Mouse (Mus musculus) midbrain, embryonic 14.5 days (tissue): ENCODE data around the gene Dusp13. TPM values are rescaled to one million over a fixed set of nuclear protein-coding genes. Genes with fewer than 3 reads are reported as not detected.

Experiments
- ATAC-seq: fragments of 200-750 bp; cut with Nextera tagmentation; 2 replicates; pipeline ENCODE4 v1.8.0; 2017; ENCODE audit warnings: moderate number of reproducible peaks, moderate library complexity; ENCODE audit not compliant: low FRiP score, low TSS enrichment
- DNase-seq: peaks from one replicate; pipeline ENCODE4 v3.0.0-alpha.2; 2015
- H3K27ac ChIP-seq: fragments of 300-500 bp; sonication (generic); replicated peaks from 2 replicates; pipeline ENCODE4 v1.5.1; 2014; ENCODE audit warnings: mild to moderate bottlenecking, low read depth, low read length, moderate library complexity
- H3K27me3 ChIP-seq: fragments of 300-500 bp; sonication (generic); 2 replicates; pipeline ENCODE4 v1.6.1; 2014; ENCODE audit warnings: low read length, control low read depth, mixed read lengths; ENCODE audit not compliant: control insufficient read depth, insufficient read depth
- H3K36me3 ChIP-seq: fragments of 300-500 bp; sonication (generic); 2 replicates; pipeline ENCODE4 v1.6.1; 2014; ENCODE audit warnings: low read length, control low read depth; ENCODE audit not compliant: control insufficient read depth, insufficient read depth
- H3K4me1 ChIP-seq: fragments of 300-500 bp; sonication (generic); 2 replicates; pipeline ENCODE4 v1.6.1; 2014; ENCODE audit warnings: mild to moderate bottlenecking, antibody characterized with exemption, low read length, control low read depth; ENCODE audit not compliant: control insufficient read depth, insufficient read depth
- H3K4me2 ChIP-seq: fragments of 300-500 bp; sonication (generic); 2 replicates; pipeline ENCODE4 v1.6.1; 2014; ENCODE audit warnings: mild to moderate bottlenecking, low read length, moderate library complexity
- H3K4me3 ChIP-seq: fragments of 300-500 bp; sonication (generic); replicated peaks from 2 replicates; pipeline ENCODE4 v1.5.1; 2014; ENCODE audit warnings: low read depth, low read length
- H3K9ac ChIP-seq: fragments of 300-500 bp; sonication (generic); replicated peaks from 2 replicates; pipeline ENCODE4 v1.6.1; 2014; ENCODE audit warnings: mild to moderate bottlenecking, low read length, moderate library complexity
- H3K9me3 ChIP-seq: fragments of 300-500 bp; sonication (generic); 2 replicates; pipeline ENCODE4 v1.6.1; 2016; ENCODE audit warnings: low read length, control low read depth, mixed read lengths; ENCODE audit not compliant: control insufficient read depth
- WGBS: fragments of 180-500 bp; shearing (Covaris S2); extraction: QIAGEN DNeasy Blood & Tissue Kit; methylation state at CpG from one replicate; pipeline ENCODE4 v1.1.7; 2014; 5-methylcytosine and 5-hydroxymethylcytosine counted together
- polyA plus RNA-seq: library from polyadenylated mRNA; unstranded; fragments of >200 nt; fragmentation: Nextera tagmentation; extraction: Ambion mirVana; gene quantifications from 2 replicates; pipeline ENCODE4 v1.2.1, GENCODE M21; 2014

Gene Dusp13
- polyA plus RNA-seq, 1 experiment from 2014 or later: not detected

DNA sequence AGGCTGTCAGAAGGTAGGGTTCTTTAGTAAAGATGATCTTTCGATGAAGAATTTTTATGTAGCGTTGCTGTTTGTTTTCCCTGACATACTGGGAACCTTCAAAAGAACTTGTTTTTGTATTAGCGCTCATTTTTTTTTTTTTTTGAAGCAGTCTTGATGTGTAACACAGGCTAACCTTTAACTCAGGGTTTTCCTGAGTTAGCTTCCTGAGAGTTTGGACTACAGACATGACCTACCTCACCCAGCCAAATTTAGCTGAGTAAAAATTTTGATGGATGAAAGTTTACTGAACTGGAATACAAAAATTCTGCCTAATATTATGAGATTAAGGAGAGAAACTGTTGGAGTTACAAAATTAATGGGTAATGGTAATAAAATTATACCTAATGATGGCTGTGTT, 1.4 kb upstream of the Dusp13 start:
- H3K27me3 ChIP-seq: no peaks in the 10 kb centered on the region
- no peaks in the 10 kb centered on the region for H3K9me3 ChIP-seq
- no peak overlapping the region for H3K4me3 ChIP-seq
- 93% methylated on average over 3 of the region's 3 CpGs for WGBS
- ATAC-seq: no peak
- peak overlapping the region; percentile 91; the same call in 1 of the 2 replicates for H3K9ac ChIP-seq
- peak overlapping the region; percentile 64 for H3K4me2 ChIP-seq
- DNase-seq: no peak
- no peak overlapping the region for H3K27ac ChIP-seq
- H3K36me3 ChIP-seq: no peaks in the 10 kb centered on the region
- peaks cover 12% of the 10 kb centered on the region for H3K4me1 ChIP-seq

DNA sequence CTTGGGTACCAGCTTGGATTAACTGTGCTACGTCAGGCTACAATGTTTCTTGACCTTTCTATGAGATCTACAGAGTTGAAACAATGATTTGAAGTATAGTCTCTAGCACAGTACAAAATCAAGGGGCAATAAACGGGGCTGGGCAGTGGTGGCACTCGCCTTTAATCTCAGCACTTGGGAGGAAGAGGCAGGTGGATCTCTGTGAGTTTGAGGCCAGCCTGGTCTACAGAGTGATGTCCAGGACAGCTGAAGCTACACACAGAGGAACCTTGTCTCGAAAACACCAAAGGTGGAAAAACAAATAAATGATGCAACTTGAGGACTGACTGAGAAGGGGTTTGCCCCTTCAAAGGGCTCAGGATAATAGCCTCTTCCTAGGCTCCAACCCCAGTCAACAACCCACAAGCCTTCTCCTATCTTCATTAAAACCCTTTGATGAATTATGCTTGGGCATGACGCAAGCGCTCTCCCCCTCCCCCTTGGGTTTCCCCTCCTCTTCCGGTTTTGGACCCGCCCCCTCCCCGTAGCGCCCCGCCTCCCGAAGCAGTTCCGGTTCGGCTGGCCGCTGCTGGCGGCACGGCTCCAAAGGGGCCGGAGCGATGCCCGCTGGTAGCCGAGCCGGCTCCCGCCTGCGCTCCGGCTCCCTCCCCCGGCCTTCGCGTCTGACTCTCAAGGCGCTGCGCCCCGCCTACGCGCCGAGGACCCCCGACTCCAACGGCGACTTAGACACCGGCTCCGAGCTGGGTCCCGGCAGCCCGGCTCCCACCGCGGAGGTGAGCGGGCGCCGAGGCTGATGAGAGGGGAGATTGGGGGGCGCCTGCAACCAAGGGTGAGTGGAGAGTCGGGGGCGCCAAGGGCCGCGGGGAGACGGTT, 737 bp downstream of the Dusp13 start, which contains the start of gene Samd8:
Samd8 (plus strand) TSS at position 524 of the 873 bp plus-strand sequence.
- Histone ChIP-seq H3K9me3 (no peaks in the 10 kb centered on the region), H3K27me3 (no peaks in the 10 kb centered on the region), H3K4me2 (peak within 1 kb of the TSS; percentile 64), H3K36me3 (no peaks in the 10 kb centered on the region), H3K4me1 (peaks cover 12% of the 10 kb centered on the region), H3K9ac (peak within 1 kb of the TSS; percentile 91), H3K4me3 (peak within 1 kb of the TSS; percentile 99), H3K27ac (peak within 1 kb of the TSS; percentile 85)
- 7% methylated on average over 52 of the region's 52 CpGs for WGBS
- peak; percentile 95 for DNase-seq
- ATAC-seq: peak; percentile 87

DNA sequence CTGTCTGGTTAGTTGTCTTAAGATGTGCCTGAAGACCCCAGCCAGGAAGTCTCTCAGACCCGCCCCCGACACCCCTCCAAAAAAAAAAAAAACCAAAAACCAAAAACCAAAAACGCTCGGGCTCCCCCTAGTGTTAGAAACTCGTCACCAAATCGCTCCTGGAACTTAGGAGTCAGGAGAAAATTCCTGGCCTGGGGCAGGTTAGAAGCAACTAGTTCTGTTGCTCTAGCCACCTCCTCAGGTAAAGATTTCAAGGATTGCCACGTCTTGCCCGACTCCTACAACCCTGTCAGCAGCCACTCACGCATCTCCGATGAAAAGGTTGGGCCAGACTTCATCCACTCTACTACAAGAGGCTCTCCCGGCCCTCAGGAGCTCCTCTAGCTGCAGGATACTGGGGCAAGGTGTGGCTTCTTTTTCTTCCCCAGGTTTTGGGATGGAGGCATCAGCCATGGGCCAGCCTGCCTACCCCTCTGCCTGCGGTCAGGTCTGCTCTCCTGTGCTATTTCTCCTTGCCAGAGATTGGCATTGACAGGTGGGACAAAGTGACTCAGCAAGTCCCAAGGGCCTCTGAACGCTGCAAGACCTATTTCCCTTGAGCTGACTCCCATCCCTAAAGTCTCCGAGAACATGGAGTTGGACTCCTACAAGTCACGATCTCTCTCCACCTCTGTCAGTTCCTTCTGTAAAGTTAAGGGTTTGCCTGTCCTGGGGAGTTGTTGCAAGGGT, 2.7 kb downstream of the Dusp13 start:
- H3K4me1 ChIP-seq: peaks cover 12% of the 10 kb centered on the region
- H3K4me2 ChIP-seq: no peak overlapping the region
- 41% methylated on average over 15 of the region's 15 CpGs for WGBS
- no peaks in the 10 kb centered on the region for H3K9me3 ChIP-seq
- peak; percentile 64 for DNase-seq
- ATAC-seq: no peak
- no peak overlapping the region for H3K27ac ChIP-seq
- no peaks in the 10 kb centered on the region for H3K27me3 ChIP-seq
- H3K4me3 ChIP-seq: no peak overlapping the region
- H3K36me3 ChIP-seq: no peaks in the 10 kb centered on the region
- H3K9ac ChIP-seq: no peak overlapping the region

DNA sequence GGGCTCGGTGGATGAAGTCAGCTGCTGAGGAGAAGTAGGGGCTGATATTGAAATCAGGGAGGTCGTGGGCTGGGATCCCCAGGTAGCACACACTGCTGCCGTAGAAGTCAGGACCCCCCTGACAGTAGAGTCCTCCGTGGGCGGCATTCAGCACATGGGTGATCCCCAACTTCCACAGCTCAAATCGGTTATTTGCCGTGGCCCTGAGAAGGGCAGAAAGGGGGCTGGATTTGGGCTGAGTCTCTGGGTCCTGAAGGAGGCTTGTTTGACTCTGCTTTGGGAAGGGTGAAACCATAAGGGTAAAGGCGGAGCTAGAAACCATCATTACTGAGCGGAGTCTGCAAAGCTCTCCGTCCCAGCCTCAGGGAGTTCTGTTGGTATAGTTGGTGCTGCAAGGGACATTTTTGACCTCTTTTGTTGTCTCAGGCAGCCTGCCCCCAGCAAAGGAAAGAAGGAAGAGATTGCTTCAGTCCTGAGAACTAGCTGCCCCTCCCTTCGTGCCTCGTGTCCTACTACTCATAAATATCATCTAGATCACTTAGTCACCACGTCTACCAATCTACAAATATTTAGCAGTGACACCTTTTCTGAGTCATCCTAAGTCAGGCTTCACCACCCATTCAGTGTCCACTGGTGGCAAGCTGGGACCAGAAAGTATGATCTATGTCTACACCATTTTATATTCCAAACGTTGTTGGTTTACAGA, 3.4 kb downstream of the Dusp13 start:
- Histone ChIP-seq H3K27me3 (no peaks in the 10 kb centered on the region), H3K9ac (no peak overlapping the region), H3K27ac (no peak overlapping the region), H3K9me3 (no peaks in the 10 kb centered on the region), H3K4me1 (peaks cover 10% of the 10 kb centered on the region), H3K36me3 (no peaks in the 10 kb centered on the region), H3K4me3 (no peak overlapping the region), H3K4me2 (no peak overlapping the region)
- no peak for DNase-seq
- no peak for ATAC-seq
- WGBS: 76% methylated on average over 14 of the region's 14 CpGs

DNA sequence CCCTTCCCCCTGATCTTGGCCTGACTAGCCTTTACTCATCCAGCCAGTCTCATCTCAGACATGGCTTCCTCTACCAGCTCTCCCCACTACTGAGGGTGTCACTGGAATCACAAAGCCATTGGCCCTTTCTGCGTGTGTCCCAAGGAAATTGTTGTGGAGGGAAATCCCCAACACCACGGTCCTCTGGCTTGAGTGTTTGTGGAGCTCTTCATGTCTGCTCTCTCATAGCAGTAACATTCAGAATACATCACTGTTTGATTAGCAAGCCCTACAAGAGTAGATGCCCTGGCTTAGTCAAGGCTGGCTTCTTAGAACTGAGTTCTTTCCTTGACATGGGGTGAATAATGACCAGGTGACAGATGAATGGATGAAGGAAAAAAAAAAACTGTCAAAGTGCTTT, 4.1 kb downstream of the Dusp13 start:
- no peak overlapping the region for H3K4me2 ChIP-seq
- H3K36me3 ChIP-seq: no peaks in the 10 kb centered on the region
- ATAC-seq: no peak
- no peaks in the 10 kb centered on the region for H3K27me3 ChIP-seq
- H3K9me3 ChIP-seq: no peaks in the 10 kb centered on the region
- no peak for DNase-seq
- H3K9ac ChIP-seq: no peak overlapping the region
- H3K4me3 ChIP-seq: no peak overlapping the region
- 85% methylated on average over 2 of the region's 2 CpGs for WGBS
- H3K4me1 ChIP-seq: peaks cover 3% of the 10 kb centered on the region
- H3K27ac ChIP-seq: no peak overlapping the region

DNA sequence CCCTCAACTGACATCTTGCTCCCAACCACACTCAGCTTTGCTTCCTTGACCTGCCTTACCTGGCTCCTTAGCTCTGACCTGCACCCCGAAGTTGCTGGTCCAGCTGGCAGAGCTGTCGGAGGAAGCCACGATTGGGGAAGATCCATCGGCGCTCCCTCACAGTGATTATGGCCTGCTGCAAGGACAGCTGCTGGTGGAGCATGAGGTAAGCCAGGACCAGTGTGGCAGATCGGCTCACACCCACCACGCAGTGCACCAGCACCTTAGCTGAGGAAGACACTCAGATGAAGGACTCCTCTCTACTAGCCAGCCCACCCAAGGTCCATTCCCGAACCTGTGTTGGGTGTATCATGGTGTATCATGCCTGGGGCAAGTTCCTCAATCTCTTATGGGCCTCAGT, 4.7 kb downstream of the Dusp13 start:
- no peaks in the 10 kb centered on the region for H3K9me3 ChIP-seq
- no peak overlapping the region for H3K9ac ChIP-seq
- H3K36me3 ChIP-seq: no peaks in the 10 kb centered on the region
- ATAC-seq (no peak), DNase-seq (no peak)
- H3K4me3 ChIP-seq: no peak overlapping the region
- H3K4me1 ChIP-seq: no peaks in the 10 kb centered on the region
- 92% methylated on average over 8 of the region's 8 CpGs for WGBS
- no peak overlapping the region for H3K27ac ChIP-seq
- H3K27me3 ChIP-seq: no peaks in the 10 kb centered on the region
- no peak overlapping the region for H3K4me2 ChIP-seq

DNA sequence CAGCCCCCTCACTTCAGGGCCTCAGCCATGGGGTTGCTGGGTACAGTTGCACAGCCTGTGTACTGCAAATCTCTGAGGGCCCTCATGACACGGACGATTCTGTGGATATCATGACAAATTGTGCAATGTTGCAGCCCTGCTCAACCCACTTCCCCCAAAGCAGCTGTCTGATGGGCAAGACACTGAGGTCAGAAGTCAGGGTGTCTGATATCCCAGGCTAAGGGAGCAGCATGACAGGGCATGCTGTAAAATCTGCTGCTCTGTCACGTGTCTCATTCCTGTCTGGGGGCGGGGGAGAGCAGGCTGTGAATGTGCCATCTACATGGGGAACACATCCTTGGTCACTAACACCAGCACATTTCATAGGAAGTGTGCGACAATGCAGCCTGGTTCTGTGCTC, 5.8 kb downstream of the Dusp13 start:
- WGBS: 82% methylated on average over 5 of the region's 5 CpGs

DNA sequence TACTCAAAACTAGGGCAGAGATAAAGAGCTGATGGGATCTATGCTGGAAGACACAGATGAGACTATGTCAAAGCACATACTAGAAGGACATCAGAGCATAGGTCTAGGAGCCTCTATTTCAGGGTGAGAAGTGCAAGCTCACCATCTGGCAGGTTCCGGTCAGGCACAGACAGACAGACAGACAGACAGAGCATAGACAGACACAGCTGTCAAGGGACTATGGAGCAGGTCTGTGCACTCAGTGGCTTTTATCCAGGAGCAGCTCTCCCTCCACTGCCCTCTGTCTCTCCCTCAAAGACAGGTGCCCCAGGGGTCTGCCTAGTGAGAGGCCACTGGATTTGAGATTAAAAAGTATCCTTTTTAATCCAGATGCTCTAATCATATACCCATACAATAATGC, 6.8 kb downstream of the Dusp13 start:
- no peak overlapping the region for H3K4me2 ChIP-seq
- no peak for ATAC-seq
- no peak overlapping the region for H3K27ac ChIP-seq
- 96% methylated on average over 1 of the region's 1 CpGs for WGBS
- H3K9me3 ChIP-seq: no peaks in the 10 kb centered on the region
- no peaks in the 10 kb centered on the region for H3K4me1 ChIP-seq
- no peak overlapping the region for H3K9ac ChIP-seq
- H3K36me3 ChIP-seq: no peaks in the 10 kb centered on the region
- no peak for DNase-seq
- no peaks in the 10 kb centered on the region for H3K27me3 ChIP-seq
- no peak overlapping the region for H3K4me3 ChIP-seq

More for the DNA sequence above, 5.8 kb downstream of the Dusp13 start:
- H3K27ac ChIP-seq: no peak overlapping the region
- no peaks in the 10 kb centered on the region for H3K9me3 ChIP-seq
- ATAC-seq (no peak), DNase-seq (no peak)
- no peak overlapping the region for H3K4me2 ChIP-seq
- no peaks in the 10 kb centered on the region for H3K4me1 ChIP-seq
- no peaks in the 10 kb centered on the region for H3K36me3 ChIP-seq
- H3K9ac ChIP-seq: no peak overlapping the region
- no peak overlapping the region for H3K4me3 ChIP-seq
- H3K27me3 ChIP-seq: no peaks in the 10 kb centered on the region
